Mouse (Mus musculus) macrophage (primary cell): ENCODE results near the gene Slc39a5. TPM values are rescaled to one million over a fixed set of nuclear protein-coding genes. Genes with fewer than 3 reads are reported as not detected.

Experiments
- H3K27ac ChIP-seq: fragments of 350-480 bp; formaldehyde crosslinking; 2 replicates; pipeline ENCODE4 v1.9.0; 2021
- H3K36me3 ChIP-seq: fragments of 350-480 bp; formaldehyde crosslinking; 2 replicates; pipeline ENCODE4 v1.9.0; 2021; ENCODE audit errors: inconsistent target
- H3K4me3 ChIP-seq: fragments of 350-480 bp; formaldehyde crosslinking; 2 replicates; pipeline ENCODE4 v1.9.0; 2021; ENCODE audit errors: inconsistent target
- H3K79me2 ChIP-seq: fragments of 350-480 bp; formaldehyde crosslinking; 2 replicates; pipeline ENCODE4 v1.9.0; 2021; ENCODE audit errors: inconsistent target
- WGBS: methylation state at CpG from one replicate; pipeline ENCODE4 v1.1.7; 2026; ENCODE audit warnings: inconsistent platforms; ENCODE audit not compliant: missing documents; 5-methylcytosine and 5-hydroxymethylcytosine counted together
- polyA plus RNA-seq: library from polyadenylated mRNA; stranded (reverse); fragments of 250-400 nt; gene quantifications from 3 replicates; pipeline ENCODE4 v1.2.4, GENCODE M21; 2018; ENCODE audit warnings: inconsistent platforms

The Slc39a5 gene
- polyA plus RNA-seq, 1 experiment from 2014 or later = not detected

DNA sequence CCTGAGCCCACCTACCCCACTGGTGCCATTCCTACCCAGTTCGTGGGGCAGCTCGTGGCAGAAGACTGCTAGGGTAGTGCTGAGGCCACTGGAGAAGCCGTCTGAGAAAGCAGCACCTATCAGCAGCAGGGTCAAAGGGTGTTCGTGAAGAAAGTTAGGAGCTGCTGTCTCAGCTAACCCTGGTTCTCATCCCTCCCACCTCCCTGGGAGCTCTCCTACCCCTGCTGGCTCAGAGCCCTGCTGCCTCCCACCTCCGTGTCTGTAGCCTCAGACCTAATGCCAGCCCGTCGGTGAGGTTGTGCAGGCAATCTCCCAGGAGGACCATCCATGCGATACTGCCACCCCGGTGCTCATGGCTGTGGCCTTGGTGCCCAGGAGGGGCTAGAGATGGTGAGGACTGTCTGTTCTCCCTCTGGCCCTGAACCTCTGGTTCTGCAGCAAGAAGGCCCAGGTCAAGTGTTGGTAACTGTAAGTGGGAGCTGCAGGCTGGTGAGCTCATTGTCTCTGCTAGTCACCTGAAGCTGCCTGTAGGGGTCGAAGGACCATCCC is 4.2 kb downstream of the Slc39a5 start:
- WGBS = 92% methylated on average over 10 of the region's 10 CpGs
- Histone ChIP-seq H3K4me3 (no peak overlapping the region), H3K36me3 (peaks cover 29% of the 10 kb centered on the region), H3K79me2 (no peaks in the 10 kb centered on the region), H3K27ac (no peak overlapping the region)

DNA sequence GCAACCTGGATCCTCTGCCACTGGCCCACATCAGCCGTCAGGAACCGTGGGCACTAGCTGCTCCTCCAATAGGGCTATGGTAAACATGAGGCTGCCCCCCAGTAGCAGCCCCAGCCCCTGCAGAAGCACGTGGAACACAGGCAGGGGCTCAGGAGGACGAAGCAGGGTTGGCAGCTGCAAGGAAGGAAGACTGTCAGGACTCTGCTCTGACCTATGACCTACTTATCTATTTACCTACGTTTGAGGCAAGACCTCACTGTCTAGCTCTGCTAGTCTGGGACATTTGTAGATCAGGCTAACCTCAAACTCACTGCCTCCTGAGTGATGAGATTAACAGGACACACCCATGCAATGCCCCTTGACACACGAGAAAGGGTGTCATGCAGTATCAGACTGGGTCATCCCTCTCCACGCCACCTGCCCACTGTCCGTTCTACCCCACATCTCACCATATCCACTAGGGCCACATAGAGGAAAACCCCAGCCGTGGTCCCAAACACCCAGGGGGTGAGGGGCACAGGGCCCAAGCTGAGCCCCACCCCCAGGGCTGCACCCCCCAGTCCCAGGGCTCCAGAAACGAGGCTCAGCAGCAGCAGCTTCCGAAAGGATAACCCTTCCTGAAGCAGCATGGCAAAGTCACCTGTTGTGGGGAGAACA is 4.9 kb downstream of the Slc39a5 start:
- no peak overlapping the region for H3K27ac ChIP-seq

DNA sequence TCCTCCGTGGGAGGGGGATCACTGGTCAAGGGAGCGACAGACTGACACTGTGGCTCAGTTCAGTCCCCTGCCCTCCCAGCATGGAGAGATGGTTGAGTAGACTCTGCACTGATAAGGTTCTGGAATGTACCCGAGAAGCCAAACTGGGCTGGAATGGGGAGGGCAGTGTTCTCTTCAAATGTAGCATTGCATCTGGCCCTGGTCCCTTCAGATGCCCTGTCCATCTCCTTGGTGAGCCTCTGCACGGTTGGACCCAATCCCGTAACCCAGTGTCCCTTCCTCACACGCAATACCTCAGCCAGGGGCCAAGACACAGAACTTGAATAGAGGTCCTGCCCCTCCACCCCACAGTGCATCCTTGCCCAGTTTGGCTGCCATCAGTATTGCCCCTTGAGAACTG is 9.2 kb downstream of the Slc39a5 start:
- Histone ChIP-seq H3K27ac (no peak overlapping the region), H3K36me3 (peaks cover 79% of the 10 kb centered on the region), H3K79me2 (no peaks in the 10 kb centered on the region), H3K4me3 (no peak overlapping the region)
- 93% methylated on average over 6 of the region's 6 CpGs for WGBS

More for the DNA sequence above, 4.9 kb downstream of the Slc39a5 start:
- WGBS = 93% methylated on average over 11 of the region's 11 CpGs
- Histone ChIP-seq H3K79me2 (no peaks in the 10 kb centered on the region), H3K36me3 (peaks cover 36% of the 10 kb centered on the region), H3K4me3 (no peak overlapping the region)

DNA sequence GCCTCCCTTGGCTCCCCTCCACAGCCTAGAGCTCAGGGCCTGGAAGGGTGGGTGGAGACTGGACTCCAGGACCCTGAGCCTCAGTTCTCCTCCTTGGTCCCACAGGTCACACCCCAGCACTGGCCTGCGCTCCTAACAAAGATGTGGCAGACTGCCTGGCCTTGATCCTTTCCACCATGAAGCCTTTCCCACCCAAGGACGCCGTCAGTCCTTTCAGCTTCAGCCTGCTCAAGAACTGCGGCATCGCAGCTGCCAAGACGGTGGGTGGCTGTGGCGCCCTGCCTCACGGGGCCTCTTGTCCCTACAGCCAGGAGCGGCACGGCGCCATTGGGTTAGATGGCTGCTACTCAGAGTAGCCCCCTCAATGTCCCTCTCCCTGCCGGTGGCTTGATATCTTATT is 10.7 kb downstream of the Slc39a5 start:
- H3K79me2 ChIP-seq = no peaks in the 10 kb centered on the region
- no peak overlapping the region for H3K27ac ChIP-seq
- H3K36me3 ChIP-seq = peaks cover 93% of the 10 kb centered on the region
- H3K4me3 ChIP-seq = no peak overlapping the region
- 98% methylated on average over 12 of the region's 12 CpGs for WGBS

DNA sequence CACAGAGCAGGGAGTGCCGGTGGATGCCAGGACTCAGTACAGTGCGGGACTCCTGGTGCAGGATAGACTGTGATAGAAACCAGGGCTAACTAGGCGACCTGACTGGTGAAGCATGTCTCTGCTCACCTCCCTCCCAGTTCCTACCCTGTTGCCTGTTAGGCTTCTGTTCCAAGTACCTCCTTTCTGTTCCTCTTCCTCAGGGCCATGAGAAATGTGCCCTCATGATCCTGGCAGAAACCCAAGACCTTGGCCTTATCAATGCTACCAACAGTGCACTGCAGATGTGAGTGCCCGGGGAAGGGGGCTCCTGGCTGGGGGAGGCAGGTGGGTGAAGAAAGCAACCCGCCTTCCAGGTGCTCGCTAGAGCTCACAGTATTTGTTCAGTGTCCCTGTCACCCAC is 11.5 kb downstream of the Slc39a5 start:
- H3K79me2 ChIP-seq = no peaks in the 10 kb centered on the region
- peaks cover 99% of the 10 kb centered on the region for H3K36me3 ChIP-seq
- WGBS = 67% methylated on average over 6 of the region's 6 CpGs
- H3K27ac ChIP-seq = no peak overlapping the region
- H3K4me3 ChIP-seq = no peak overlapping the region

DNA sequence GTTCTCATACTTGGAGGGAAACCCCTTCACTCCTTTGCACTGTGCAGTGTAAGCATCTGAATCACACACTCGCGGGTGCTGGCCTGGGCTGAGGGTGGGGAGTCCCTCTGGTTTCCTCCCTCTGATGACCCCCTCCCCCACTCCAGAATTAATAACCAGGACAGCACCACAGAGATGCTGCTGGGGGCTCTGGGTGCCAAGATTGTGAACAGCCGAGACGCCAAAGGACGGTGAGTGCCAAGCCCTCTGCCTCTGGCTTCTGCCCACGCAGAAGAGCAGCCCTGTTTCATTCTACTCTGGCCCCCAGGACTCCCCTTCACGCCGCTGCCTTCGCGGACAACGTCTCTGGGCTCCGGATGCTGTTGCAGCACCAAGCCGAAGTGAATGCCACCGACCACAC is 12.1 kb downstream of the Slc39a5 start:
- Histone ChIP-seq H3K36me3 (peaks cover 99% of the 10 kb centered on the region), H3K4me3 (no peak overlapping the region), H3K27ac (no peak overlapping the region), H3K79me2 (no peaks in the 10 kb centered on the region)
- 86% methylated on average over 11 of the region's 14 CpGs for WGBS

DNA sequence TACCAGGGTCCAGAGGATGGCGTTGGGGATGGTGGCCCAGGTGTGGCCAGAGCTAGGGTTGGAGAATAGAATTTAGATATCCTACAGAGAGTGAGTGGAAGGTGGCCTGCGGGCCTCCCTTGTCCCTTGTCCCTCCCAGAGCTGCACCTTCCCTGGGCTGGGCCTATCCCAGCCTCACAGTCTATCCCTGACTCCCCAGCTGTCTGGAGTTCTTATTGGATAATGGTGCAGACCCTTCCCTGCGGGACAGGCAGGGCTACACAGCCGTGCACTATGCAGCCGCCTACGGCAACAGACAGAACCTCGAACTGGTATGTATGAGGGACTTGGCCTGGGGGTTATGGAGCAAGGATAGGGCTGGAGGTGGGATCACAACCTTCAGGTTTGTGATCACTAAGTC is 15.1 kb downstream of the Slc39a5 start:
- WGBS = 99% methylated on average over 7 of the region's 7 CpGs
- Histone ChIP-seq H3K4me3 (no peak overlapping the region), H3K36me3 (peaks cover 97% of the 10 kb centered on the region), H3K79me2 (no peaks in the 10 kb centered on the region; the same call in 1 of the 2 replicates), H3K27ac (no peak overlapping the region)

DNA sequence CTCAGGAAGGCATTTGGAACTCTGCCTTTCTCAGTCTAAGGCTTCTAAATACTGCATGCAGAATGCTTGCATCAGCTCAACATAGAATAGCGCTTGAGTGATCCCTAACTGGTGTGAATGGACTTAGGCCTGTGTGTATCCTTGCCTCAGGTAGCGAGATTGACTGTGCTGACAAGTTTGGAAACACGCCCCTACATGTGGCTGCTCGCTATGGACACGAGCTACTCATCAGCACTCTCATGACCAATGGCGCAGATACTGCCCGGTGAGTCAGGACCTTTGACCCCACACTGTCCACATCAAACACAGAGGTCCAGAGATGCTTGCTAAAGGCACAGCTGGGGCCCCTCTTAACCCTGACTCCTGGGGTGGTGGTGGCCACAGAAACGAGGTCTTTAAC is 18.5 kb downstream of the Slc39a5 start:
- peaks cover 82% of the 10 kb centered on the region for H3K36me3 ChIP-seq
- H3K27ac ChIP-seq = no peak overlapping the region
- H3K79me2 ChIP-seq = peaks cover 25% of the 10 kb centered on the region
- H3K4me3 ChIP-seq = no peak overlapping the region
- 98% methylated on average over 8 of the region's 8 CpGs for WGBS

DNA sequence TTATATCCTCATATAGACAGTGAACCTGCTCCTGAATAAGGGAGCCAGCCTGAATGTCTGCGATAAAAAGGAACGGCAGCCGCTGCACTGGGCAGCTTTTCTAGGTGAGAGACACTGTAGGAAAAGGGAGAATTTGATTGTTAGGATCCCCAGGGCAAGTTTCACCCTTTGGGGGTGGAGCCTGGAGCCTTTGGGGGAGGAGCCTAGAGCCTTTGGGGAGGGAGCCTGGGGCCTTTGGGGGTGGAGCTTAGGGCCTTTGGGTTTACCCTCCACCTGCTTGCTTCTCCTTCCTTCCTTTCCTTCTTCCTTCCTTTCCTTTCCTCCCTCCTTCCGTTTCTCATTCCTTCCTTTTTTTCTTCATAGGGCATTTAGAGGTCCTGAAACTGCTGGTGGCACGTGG is 20.5 kb downstream of the Slc39a5 start:
- WGBS = 87% methylated on average over 5 of the region's 5 CpGs
- H3K36me3 ChIP-seq = peaks cover 63% of the 10 kb centered on the region
- no peak overlapping the region for H3K27ac ChIP-seq
- no peak overlapping the region for H3K4me3 ChIP-seq
- peaks cover 26% of the 10 kb centered on the region for H3K79me2 ChIP-seq

DNA sequence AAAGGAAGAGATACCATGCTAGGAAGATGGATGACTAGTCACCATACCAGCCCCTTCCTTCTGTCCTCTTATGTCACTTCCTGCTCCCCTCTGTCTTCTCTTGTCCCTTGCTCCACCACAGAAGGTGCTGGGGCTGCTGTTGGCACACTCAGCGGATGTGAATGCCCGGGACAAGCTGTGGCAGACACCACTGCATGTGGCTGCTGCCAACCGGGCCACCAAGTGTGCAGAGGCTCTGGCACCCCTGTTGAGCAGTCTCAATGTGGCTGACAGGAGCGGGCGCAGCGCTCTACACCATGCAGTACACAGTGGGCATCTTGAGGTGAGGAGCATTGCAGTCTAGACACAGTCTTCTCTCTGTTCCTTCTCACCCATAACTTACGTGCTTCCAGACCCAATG is 21.8 kb downstream of the Slc39a5 start:
- Histone ChIP-seq H3K4me3 (no peak overlapping the region), H3K79me2 (peaks cover 26% of the 10 kb centered on the region), H3K36me3 (peaks cover 50% of the 10 kb centered on the region), H3K27ac (no peak overlapping the region)
- 84% methylated on average over 7 of the region's 7 CpGs for WGBS

DNA sequence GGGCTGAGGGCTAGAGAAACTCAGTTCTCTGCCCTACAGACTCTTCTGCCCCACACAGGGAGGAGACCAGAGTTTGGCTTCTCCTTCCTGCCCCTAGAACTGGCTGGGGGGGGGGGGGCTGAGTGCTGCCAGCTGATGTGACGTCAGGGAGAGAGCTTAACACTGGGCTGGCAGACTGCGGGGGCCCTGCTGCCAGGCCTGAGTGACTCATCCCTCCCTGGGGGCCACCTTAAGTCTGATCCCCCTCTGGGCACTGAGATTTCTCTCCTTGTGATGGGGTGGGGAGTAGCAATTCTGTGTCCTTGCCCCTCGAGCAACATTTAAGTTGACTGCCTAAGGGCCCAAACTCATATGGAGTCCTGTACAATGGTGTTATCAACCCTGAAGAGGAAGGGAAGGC is 22.6 kb downstream of the Slc39a5 start:
- no peak overlapping the region for H3K4me3 ChIP-seq
- WGBS = 84% methylated on average over 3 of the region's 3 CpGs
- peaks cover 42% of the 10 kb centered on the region for H3K36me3 ChIP-seq
- no peak overlapping the region for H3K27ac ChIP-seq
- peaks cover 26% of the 10 kb centered on the region for H3K79me2 ChIP-seq

DNA sequence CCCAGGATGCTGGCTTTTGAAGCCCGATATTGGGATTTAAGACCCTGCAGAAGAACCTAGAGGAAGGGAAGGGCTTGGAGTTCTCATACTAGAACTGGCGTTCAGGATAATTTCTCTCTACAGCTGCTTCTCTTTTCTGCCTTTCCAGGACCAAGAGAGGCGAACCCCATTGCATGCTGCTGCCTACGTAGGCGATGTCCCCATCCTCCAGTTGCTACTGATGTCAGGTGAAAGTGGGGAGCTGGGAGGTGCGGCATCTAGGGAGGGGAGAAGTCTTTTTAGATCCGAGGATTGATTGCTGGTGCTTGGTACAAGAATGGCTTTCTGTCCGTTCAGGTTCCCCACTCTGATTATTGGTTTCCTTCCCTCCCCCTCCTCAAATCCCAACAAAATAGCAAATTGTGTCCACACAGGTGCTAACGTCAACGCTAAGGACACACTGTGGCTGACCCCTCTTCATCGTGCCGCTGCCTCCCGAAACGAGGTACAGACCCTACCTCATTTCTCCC is 23.0 kb downstream of the Slc39a5 start:
- Histone ChIP-seq H3K4me3 (peak overlapping the region; percentile 76), H3K27ac (peak overlapping the region; percentile 39), H3K79me2 (peaks cover 26% of the 10 kb centered on the region), H3K36me3 (peaks cover 37% of the 10 kb centered on the region)
- WGBS = 76% methylated on average over 14 of the region's 14 CpGs

DNA sequence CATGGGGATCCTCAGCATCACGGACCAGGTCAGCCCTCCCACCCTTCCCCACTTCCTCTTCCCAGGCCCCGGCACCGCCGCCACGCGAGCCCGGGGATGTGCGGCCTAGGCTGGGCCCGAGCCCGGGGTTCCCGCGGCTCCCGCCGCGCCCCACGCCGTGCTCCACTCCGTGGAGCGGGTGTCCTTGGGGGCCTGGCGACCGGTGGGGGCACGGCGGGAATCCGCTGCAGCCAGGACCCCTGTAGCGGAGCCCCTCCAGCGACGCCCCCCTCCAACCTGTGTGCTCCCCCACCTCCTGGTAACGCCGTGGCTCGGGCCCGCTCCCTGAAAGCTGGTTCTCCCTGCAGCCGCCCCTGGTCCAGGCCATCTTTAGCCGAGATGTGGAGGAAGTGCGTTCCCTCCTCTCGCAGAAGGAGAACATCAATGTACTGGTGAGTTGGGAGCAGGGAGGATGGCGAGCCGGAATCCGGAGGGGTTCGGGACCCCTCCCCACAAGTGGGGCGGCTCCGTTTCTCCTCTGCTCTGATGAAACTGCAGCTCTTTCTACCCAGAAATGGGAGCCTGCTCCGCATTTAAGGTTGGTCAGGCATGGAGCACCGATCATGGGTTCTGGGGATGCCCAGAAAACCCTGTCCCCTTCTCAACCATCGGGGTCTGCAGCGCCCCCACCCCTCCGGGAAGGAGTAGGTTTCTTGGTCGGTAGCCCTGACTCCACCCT is 23.6 kb downstream of the Slc39a5 start:
- Histone ChIP-seq H3K79me2 (peaks cover 26% of the 10 kb centered on the region), H3K36me3 (peaks cover 31% of the 10 kb centered on the region), H3K27ac (peak overlapping the region; percentile 39), H3K4me3 (peak overlapping the region; percentile 76)
- WGBS = under 1% methylated on average over 45 of the region's 47 CpGs

DNA sequence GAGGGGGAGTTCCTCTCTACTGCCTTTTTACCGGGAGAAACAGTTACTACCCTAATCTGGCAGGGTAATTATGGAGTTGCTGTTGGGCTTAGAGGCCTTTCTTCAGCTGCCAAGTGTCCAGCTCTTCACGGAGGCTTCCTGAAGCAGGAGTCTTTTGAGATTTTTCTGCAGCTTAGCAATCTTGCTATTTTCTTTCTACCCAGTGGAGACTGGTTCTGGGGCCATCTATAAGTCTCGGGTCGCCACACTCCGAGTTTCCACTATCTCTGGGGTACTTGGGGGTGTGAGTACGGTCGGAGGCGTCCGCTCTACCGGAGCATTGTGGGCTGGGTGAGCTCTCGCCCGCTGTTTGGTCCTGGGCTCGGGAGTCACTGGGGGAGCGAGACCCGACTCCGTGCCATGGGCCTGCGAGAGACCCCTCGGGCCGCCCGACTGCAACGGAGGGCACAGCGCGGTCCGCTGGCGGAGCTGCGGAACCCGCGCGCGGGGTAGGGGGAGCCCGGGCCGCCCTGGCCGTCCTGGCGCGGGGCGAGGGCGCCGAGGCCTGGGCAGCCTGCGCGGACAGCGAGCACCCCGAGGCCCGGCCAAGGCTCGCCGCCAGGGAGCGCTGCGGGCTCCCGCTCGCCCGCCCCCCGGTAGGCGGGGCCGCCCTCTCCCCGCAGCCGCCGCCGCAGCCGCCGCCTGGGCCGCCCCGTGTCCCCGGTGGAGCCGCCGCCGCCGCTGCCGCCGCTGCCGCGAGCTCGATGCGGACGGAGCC is 24.4 kb downstream of the Slc39a5 start, which contains the start of gene Ankrd52:
Gene Ankrd52 (plus strand): TSS at position 661 of the 757 bp plus-strand sequence.
- Histone ChIP-seq H3K79me2 (peaks cover 26% of the 10 kb centered on the region), H3K27ac (peak within 1 kb of the TSS; percentile 77), H3K4me3 (peak within 1 kb of the TSS; percentile 76), H3K36me3 (peaks cover 24% of the 10 kb centered on the region)
- 1% methylated on average over 73 of the region's 73 CpGs for WGBS
